14 mouse cellular contexts compared by ENCODE assay signal in the genomic region with DNA sequence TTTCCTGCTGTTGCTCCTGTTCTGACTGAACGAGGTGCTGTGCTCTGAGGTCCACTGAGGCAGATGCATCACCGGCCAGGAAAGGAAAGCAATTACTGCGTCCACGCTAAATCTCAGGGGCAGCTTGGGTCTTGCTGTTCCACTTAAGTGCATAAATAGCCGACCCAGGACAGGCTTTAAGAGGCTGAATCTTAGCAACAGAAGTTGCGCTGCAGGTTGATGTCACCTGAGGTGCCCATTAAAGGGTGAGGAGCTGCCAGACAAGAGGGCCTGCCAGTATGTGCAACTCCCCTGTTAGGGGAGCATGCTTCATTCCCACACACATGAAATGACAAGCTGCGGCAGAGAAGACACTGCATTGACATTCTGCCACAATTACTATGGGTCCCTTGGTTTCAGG.
"Had no signal": no experiment of that assay in that cellular context is flagged by ENCODE, and none has a peak within 500 bp of the region (broad histone marks: within the 10 kb centered on the region; RNA-seq: fewer than 3 reads in every experiment).

No protein-coding gene starts in this region.

- H3K27me3 ChIP-seq: intestine, embryonic 15.5 days; limb, embryonic 15.5 days; liver, embryonic 12.5 days; midbrain, embryonic 12.5 days had no signal

- H3K4me1 ChIP-seq: intestine, embryonic 15.5 days; limb, embryonic 15.5 days; liver, embryonic 12.5 days; midbrain, embryonic 12.5 days had no signal

- H3K9me3 ChIP-seq: intestine, embryonic 15.5 days; limb, embryonic 15.5 days; liver, embryonic 12.5 days; midbrain, embryonic 12.5 days had no signal

- ATAC-seq: intestine, embryonic 15.5 days; liver, embryonic 12.5 days had no signal

- H3K4me2 ChIP-seq: intestine, embryonic 15.5 days; limb, embryonic 15.5 days; liver, embryonic 12.5 days; lung, embryonic 14.5 days; midbrain, embryonic 12.5 days had no signal

- H3K36me3 ChIP-seq: intestine, embryonic 15.5 days; limb, embryonic 15.5 days; liver, embryonic 12.5 days; midbrain, embryonic 12.5 days had no signal

- DNase-seq: kidney, adult 18-20 months; kidney, postnatal 14 days; lung, embryonic 14.5 days; lung, postnatal 10 days; lung, postnatal 4 days; right cerebral cortex, postnatal 4 days; spleen, adult 18-20 months; thymus, adult 2 months; thymus, postnatal 25 days had no signal

- H3K4me3 ChIP-seq: intestine, embryonic 15.5 days; left cerebral cortex, adult 2 months; limb, embryonic 15.5 days; liver, embryonic 12.5 days; midbrain, embryonic 12.5 days had no signal

- H3K27ac ChIP-seq: intestine, embryonic 15.5 days; left cerebral cortex, adult 2 months; limb, embryonic 15.5 days; liver, embryonic 12.5 days; midbrain, embryonic 12.5 days had no signal

- H3K9ac ChIP-seq: intestine, embryonic 15.5 days; limb, embryonic 15.5 days; liver, embryonic 12.5 days; lung, embryonic 14.5 days; midbrain, embryonic 12.5 days had no signal
